Mouse (Mus musculus) common myeloid progenitor, adult 5-6 weeks (primary cell): Measurements from ENCODE around the gene Ccr1l1. TPM values are rescaled to one million over a fixed set of nuclear protein-coding genes. Genes with fewer than 3 reads are reported as not detected.

Experiments used
- ATAC-seq: replicated peaks from 2 replicates; pipeline ENCODE4 v1.8.0; 2016; ENCODE audit warnings: low read depth, mild to moderate bottlenecking, moderate TSS enrichment, inconsistent platforms; ENCODE audit not compliant: poor library complexity, severe bottlenecking
- total RNA-seq: library from RNA; stranded (forward); fragments of 200-1000, 187-1606 nt; gene quantifications from 2 replicates; pipeline ENCODE4 v1.2.3, GENCODE M21; 2017

Ccr1l1 gene
- total RNA-seq, 1 experiment from 2014 or later, result not detected

DNA sequence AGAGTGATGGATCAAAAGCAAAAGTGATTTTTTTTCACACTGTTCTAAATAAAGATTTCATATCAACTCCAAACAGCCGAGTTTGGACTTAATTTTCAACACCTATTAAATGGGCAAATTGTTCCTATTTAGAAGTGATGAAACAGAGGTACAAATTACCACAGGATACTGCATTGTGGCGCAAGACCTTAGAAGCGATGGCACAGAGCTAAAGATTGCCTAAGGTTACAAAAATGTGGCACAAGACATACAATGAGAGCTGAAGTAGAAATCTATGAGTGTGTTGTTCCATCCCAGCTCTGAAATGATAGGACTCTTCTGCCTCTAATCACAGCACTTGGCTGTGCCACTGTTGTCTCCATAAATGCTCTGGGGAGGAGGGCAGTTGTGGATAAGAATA, 13.4 kb downstream of the Ccr1l1 start:
- ATAC-seq, result peak; percentile 34; the same call in 1 of the 2 replicates

DNA sequence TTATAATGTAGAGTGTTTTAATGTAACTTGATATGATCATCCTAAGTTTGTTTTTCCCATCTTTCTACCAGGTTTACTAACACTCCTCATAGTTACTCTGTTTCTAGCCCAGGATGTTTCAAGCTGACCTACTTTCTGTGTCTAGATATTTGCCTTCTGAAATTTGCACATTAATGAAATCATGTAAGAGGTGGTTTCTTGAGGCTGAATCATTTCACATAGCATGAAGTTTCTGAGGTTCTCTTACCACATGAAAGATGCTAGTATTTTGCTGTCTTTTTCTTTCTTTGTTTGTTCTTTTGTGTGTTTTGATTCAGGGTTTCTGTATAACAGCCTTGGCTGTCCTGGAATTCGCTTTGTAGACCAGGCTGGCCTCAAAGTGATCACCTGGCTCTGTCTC, 18.0 kb downstream of the Ccr1l1 start:
- no peak for ATAC-seq

DNA sequence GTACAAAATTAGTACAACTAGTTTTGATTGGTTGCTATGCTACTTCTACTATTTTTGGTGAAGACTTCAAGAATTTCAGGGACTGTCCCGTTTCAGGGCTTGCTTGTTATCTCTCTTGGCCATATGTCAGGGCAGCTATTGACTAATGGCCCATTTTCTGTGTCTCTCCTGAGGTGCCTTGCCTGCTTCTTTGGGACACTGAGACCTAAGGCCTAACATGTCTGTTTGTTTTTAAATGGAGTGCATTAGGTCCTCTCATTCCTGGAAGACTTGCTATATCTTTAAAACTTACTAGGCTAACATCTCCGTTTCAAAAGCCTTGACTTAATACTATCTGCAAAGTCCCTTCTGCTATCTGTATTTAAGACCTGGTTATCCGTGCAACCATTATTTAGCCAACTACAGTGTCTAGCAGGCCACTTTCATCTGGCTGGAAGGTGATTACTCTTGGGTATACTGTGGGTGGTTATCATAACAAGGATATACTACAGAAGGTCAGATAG, 20.2 kb downstream of the Ccr1l1 start:
- ATAC-seq, result peak; percentile 89

DNA sequence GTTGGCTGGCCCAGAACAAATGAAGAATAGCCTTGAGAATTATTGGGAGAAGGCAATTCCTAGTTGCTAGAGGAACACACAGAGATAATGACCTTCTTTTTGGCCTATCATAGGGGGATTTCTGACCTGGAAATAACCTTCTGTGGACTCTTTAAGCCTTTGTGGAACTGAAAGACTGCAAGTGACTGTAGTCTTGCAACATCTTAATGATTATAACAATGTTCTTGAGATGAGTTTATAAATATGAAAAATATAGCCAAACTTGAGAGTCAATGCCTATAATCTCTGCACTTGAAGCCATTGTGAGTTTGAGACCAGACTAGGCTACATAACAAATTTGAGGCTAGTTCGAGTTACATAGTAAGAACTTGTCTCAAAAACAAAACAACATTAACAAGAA, 21.3 kb downstream of the Ccr1l1 start:
- ATAC-seq, result no peak

DNA sequence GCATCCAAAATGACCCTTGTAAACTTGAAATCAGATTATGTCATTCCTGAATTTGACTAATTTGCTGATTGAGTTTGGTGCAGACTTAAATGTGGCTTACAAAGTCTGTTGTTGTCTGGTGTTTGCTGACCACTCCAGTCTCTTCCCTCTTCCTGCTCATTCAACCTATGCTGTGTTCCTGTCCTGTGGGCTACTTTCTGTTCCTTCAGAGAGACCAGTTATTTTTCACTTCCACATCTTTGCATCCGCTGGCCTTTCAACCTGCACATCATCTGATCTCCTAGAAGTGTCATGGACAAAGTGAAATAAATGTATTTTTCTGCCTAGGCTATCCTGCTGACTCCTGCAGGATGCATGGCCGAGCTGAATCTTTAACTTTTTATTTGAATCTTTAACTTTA, 24.7 kb downstream of the Ccr1l1 start:
- no peak for ATAC-seq

DNA sequence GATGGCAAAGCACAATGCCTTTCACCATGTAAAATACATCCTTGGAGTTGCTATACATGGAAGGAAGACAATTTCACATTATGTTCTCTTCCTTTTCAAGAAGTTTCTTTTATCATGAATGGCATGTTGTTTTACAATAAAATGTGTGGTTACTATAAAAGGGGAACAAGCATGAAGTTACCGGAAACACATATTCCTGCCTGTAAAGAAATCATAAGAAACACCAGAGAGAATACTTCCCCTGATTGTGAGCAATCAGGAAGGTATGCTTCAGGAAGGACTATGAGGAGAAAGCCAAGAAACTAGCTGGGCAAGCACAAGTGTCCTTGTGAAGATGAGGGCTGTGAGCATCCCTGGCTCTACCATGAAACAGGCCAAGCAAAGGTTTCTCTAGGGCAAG, 27.0 kb downstream of the Ccr1l1 start:
- ATAC-seq, result peak; percentile 80

DNA sequence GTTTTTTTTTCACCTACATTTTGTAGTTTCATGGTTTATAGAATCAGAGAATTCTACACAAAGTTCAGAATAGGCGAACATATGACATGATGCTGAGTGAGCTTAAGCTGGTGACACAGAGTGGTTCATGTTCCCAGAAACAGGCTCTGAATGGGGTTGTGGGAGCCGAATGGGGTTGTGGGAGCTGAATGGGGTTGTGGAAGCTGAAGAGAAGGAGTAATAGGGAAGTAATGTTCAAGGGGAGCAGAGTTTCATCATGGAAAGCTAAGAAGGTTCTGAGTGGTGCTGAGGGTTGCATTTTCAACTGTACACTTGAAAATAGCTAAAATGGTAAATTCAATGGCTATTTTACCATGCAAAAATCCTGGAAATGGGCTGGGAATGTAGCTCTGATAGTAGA, 28.8 kb downstream of the Ccr1l1 start:
- 0 out of 2 replicates have a peak, but pooled peaks have one; percentile 24 for ATAC-seq

DNA sequence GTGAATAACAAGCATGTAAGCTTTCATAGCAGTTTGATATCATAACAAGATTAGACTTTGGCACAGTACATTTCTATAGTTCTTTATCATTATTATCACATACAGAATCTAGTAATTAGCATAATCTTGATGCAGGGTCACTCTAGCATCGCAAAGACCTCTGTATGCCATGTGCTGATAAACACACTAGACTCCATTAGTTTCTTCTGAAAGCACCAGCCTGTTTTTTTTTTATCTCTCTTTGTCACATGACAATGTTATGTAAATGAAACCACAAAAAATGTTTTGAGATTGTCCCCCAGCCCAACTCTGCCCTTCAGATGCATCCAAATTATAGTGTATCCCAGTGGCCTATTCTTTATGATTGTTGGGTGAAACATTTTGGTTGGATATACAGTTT, 30.4 kb downstream of the Ccr1l1 start:
- no peak for ATAC-seq

DNA sequence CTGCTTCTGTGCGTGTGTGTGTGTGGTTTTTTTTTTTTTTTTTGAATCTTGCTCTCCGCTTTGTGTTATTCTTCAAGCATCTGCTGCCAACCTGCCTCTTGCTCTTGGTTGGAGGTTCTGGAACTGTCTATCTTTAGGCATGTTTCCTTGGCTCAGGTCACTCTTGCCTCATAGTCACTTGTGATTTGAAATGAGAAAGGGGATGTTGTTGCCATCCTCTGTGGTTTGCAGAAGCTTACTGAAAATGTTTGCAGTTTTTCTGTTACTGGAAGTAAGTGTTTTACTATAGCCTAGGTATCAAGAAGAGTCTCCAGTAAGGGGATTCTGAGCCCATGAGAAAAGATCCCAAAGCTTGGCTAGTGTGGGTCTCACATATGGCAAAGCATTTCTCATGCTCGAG, 36.2 kb downstream of the Ccr1l1 start:
- peak; percentile 47 for ATAC-seq

DNA sequence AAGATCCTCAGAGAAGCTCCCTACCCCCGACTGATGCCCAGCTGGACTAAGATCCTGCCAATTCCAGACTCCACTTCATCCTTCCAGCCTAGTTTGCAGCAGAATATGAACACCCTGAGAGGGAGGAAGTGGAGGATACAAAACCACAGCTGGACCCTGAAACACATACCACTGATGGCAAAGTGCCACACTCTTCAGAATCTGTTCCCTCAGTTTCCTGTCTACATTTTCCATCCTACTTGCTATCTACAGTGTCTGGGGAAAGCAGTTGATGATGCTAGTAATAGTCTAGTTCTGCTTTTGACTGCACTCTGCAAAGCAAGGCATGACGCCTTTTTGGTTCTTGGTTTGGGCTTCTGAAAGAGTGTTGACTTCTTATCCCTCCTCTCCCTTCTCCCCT, 36.9 kb downstream of the Ccr1l1 start:
- peak; percentile 90 for ATAC-seq

DNA sequence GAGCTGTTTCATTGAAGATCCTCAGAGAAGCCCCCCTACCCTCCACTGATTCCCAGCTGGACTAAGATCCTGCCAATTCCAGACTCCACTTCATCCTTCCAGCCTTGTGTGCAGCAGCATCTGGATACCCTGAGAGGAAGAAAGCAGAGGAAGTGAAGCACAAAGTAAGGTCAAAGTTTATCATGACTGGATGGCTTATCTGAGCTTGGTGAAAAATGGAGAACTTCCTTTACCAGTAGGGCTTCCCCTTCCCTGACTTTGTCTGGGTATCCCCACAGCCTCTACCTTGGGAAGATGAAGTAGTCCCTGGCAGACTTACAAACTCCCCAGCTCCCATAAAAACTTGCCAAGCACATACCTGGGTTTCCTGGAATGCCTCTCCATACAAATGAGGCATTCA, 37.6 kb downstream of the Ccr1l1 start:
- ATAC-seq, result no peak

DNA sequence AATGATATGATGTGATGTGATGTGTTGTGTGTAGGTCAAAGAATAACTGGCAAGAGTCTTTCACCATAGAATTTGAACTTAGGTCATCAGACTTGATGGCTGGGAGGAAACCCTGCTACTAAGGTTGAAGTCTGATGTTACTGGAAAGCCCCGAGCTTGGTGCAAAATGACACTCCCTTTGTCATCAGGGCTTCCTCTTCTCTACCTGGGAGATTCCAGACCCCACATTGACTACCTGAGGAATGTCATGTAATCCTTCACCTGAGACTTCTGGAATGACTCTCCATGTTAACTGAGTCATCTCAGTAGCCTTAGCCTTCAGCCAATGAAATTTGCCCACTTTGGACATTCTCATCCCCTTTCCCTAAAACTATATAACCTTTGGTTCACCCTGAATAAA, 38.0 kb downstream of the Ccr1l1 start:
- no peak for ATAC-seq

DNA sequence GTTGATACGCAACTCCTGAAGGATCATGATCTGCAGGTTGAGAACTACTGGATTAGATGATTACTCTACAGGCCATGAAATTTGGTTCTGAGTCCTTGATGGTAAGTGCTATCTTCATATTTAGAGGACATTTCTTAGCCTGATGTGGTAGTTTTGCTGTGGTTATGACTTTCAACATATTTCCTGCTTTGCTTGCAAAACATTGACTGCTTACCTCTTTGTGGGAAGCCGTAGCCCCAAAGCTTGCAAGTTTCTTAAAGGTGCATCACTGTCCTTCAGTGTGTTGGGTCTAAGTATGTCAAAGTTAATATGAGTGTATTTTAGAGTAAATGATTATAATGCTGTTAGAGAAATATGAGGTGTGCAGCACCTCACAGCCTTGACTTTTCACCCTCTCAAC, 40.2 kb downstream of the Ccr1l1 start:
- ATAC-seq, result peak; percentile 19

DNA sequence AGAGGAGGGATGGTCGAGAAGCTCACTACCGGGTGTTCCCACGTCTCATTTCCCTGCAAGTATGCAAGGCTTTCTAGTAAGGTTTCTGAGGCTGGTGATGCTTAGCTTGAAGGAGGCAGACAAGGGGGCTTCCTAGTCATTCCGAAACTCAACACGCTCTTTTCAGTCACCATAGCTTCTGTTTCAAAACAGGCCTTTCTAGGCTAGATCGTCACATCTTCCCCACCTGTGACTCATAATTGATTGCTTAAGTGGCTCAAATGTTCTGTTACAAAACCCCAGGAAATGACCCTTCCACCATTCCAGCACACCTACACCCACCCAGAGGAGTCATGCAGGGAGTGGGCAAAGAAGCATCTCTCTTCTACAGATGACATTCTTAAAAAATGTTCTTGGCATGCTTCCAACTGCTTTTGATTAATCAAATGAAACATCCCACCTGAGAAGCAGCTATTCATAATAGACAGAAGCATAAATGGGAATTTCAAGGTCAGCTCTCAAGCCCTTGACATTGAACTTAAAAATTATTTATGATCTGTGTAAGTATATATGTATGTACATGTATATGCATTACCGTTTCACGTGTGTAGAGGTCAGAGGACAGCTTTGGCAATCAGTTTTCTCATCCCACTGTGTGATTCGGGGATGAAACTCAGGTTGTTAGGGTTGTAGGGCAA, 41.5 kb downstream of the Ccr1l1 start:
- no peak for ATAC-seq

DNA sequence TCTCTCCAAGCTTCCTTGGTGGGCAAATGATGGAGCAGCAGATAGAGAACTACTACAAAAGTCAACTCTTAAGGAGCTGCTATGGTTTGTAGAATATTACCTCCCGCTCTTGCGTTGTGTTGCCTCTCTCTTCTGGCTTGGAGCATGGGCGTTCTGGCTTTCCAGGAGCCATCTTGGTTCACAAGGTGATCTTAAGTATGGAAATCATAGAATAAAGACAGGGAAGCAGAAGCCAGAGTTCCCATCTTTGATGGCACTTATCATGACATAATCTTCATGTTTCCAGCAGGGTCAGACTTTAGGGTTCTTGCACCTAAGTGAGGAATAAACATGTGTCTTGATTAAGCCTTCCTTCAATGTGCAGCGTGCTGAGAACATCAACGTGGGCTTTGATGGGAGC, 42.4 kb downstream of the Ccr1l1 start:
- ATAC-seq, result no peak

DNA sequence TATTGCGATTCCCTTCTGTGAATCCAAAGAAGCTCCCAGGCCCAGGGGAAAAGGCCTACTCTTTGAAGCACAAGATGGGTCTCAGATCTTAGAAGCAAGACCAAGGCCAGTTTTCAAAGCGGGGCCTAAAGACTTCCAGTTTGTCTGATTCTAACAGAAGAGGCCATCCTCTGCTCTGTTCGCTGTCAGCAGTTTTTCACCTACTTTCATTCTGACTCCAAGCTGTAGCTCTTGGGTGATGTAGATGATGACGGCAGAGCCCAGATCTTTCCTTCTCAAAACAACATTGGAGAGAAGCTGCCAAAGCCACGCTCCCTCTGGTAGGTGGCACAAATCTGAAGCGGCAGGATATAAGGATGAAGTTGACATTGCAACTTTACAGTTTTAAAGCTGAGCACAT, 42.9 kb downstream of the Ccr1l1 start:
- no peak for ATAC-seq

DNA sequence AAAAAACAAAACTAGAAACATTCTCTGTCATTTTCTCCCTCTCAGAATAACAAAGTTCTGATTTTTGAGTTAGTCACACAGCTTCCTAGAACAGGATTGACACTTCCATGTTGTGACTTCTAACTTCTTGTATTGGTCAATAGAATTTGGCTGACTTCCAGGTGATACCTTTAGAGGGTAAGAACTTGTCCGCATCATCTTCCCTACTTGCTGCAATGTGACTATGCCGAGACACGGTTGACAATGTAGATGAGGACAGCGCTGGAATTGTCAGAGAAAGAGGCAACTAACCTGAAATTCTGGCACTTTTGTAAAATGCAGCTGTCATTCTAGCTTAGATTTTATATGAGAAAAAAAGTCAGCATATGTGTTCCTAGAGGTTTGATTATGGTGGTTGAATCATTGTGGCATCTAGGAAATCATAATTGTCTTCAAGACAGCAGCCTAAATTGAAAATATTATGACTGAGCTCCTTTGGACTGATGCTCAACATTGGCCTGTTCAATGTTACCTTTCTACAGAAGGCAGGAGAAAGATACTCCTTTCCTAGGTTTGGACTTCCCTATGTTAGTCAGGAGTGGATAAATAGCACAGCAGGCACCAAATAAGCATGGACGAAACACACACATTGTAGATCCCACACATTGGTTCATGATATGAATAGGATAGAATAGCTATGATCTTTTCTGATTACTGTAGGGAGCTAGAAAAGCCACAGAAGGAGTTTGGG, 44.3 kb downstream of the Ccr1l1 start:
- ATAC-seq, result no peak

DNA sequence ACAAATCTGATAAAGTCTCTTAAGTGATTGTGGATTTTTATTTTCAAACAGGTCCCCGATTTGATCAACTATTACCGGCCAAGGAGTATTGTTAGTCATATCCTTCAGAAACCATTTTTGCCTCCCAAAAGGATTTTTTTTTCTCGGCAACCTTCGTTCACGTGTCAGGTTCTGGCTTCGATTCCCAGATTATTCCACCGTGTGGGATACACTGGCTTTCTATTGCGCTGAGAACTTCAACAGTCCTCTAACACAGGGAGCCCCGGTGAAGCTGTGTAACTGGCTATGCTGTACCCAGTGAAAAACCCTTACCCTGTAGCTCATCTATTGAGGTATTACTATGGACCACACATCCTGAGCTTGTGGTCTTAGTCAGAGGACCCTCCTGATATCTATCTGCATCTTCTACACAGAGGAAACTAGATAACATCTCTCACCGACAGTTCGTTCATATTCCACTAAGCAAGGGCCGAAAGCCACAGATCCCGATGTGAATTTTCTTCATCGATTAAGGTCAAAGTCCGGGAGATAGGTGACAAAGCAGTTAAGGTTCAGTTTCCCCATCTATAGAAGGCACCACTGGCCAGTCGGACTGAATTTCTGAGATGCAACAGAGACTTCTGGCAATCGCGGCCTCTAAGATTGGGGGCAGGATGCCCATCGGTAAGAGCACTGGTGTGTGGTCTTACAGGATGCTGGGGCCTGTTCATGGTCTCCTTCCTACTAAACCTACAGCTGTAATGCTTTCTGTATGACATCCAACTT, 45.1 kb downstream of the Ccr1l1 start:
- no peak for ATAC-seq

DNA sequence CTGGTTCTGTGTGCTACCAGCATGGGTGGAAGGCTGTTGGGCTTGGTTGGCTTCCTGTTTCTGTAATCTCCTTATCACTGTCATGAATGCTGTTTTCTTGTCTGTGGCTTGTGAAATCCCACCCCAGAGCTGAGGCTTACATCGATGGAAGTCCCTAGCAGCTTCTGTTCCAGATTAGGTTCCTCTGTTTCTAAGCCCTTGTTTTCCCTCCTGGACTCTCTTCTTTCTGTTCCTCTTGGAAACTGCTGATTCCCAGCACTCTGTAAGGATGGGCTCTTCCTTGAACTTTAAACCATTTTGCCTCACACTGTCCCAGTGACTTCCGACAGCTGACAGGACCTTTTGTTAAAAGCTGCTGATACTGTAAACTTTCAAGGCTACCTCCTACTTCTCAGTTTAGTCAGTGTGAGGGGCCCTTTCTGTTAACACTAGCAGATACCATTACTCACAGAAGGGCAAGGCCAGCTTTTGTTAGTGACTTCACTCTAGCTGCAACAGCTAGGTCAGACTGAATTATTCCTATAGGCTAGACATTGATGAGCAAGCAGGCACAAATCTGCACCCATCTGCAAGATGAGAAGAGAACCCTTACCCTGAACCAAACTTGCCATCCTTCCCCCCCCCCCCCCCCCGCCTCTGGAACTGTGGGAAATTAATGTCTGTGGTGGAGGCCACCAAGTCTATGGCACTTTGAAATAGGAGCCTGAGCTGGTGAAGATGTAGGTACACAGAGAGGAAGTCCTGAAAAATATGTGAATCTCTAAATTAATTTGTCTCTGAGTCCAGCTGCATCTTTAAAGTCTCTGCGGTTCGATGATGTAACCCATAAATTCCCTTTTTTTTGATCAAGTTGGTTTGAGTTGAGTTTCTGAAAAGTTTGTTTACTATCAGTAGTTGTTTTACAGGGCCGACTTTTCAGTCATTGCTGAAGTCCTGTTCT, 46.2 kb downstream of the Ccr1l1 start:
- ATAC-seq, result peak; percentile 60

DNA sequence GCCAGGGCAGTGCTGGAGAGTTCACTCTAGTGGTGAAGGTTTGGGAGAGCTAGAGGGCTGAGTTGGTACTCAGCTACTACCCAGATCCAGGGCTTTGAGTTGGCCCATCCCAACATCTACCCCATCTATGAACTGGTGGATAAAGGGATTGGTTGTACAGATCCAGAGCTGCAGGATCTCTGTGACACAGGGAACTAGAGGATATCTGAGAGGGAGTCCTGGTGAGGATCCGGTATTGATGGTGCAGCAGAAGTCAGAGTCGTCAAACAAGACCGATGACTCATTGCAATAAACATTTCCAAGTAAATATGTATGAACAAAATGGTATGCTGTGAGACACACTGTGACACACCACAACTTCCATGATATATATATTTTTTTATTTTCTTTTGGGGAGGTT, 47.3 kb downstream of the Ccr1l1 start:
- ATAC-seq, result no peak
